Mouse (Mus musculus) adrenal gland, postnatal 4 days (tissue): Measurements from ENCODE around the gene Pspn. TPM values are rescaled to one million over a fixed set of nuclear protein-coding genes. Genes with fewer than 3 reads are reported as not detected.
A peak's percentile ranks its signal among the peaks of the same experiment; 100 is the strongest.

Experiments
- DNase-seq, 2 experiments: peaks; one replicate each; pipeline ENCODE4 v3.0.0; 2021 to 2022; ENCODE audit warnings: low spot score in 2 of 2, mixed read lengths in 2 of 2
- long read RNA-seq, 2 experiments: library from polyadenylated mRNA; stranded (forward); transcript quantifications; one replicate each; pipeline ENCODE4 v2.0.0; 2021
- total RNA-seq, 2 experiments: library from RNA; stranded (reverse); gene quantifications; 2 replicates each; pipeline ENCODE4 v1.2.3; 2021

Gene Pspn
- total RNA-seq = 1 to 10 TPM in 1 of 2 experiments, not detected in 1; 1.8 TPM
- long read RNA-seq, experiment 1 = 0 reads
- long read RNA-seq, experiment 2, partial matches to known transcripts = 0 of 1 reads
- long read RNA-seq, experiment 2, other reads (novel, unspliced or antisense) = 1 of 1 reads

GRCm38 (mm10) chr17:56999968-57000609 lies at the start of gene Pspn:
Pspn (minus strand) TSS chr17:57000018.
- DNase-seq = no peak

DNA sequence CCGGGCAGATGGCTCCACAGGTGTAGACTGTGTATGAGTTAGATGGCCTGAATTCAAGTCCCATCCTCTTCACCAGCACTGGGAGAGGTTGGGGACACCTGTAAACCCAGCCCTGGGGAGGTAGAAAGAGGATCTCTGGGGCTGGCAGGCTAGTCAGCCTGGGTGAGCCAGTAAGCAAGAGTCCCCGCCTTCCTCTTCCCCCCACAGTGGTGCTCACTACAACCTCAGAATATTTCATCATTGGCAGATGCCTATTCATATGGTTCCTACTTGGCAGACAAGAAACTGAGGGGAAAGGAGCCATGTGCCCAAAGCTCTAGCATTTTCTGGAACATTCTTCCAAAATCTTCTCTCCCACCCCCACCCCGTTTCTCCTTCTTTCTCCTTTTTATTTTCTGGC lies 49.0 kb upstream of the Pspn start:
- DNase-seq = no peak

- DNase-seq = no peak
Observed at GRCm38 (mm10) chr17:57047406-57047805, 47.6 kb upstream of the Pspn start.

DNA sequence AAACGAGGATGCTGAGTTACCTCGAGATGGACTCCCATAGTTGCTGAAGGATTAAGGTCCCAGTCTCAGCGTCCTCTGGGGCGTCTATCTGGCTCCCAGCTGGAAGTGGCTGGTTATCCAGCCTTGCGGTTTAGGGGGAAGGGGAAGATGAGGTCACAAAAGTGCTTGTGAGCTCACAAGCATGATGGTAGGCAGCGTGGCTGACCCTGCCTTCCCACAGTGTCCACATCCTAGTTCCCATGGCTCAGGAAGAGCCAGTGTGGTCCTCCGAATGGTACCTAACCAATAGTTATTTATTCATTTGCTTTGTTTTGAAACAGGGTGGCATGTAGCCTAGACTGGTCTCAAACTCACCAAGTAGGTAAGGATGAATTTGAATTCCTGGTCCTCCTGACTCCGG lies 41.7 kb upstream of the Pspn start, which contains the start of gene Slc25a41:
Slc25a41 (minus strand) TSS at position 101 of the 400 bp plus-strand sequence.
- DNase-seq = no peak

GRCm38 (mm10) chr17:57038978-57039377 lies 39.2 kb upstream of the Pspn start:
- DNase-seq = no peak

- no peak for DNase-seq
Observed at GRCm38 (mm10) chr17:57032854-57033253, 33.0 kb upstream of the Pspn start.

DNA sequence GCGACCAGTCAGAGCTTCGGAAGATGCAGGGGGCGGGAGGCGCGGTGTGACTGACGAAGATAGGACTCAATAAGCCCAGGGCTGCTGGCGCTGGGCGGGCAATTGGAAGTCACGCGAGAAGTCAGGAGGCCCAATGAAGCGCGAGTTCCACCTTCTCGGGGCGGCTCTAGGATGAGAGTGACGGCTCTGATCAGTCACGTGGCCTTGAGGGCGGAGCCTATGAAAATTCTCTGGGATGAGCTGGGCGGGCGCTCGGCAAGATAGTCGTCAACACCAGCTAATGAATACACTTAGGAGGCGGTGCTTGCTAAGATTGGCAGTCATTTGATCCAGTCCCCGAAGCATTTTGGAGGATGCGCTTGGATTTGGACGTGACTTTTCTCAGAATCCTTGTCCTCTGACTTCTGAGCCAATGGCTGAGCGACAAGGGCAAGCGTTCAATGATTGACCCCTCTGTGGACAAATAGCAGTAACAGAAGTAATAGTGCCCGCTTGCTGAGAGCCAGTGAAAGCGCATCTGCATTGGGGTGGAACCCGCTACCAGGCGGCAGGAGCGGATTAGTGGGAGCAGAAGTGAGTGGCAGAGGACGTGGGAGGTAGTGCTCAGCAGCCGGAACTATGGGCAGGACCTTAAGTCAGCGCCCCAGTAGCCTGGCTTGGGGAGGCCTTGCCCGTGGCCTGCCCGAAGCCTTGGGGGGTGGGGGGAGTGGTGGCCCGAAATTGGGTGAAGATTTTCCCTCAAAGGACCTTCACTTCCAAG lies 32.0 kb upstream of the Pspn start:
- DNase-seq = peak; percentile 85 to 96

DNA sequence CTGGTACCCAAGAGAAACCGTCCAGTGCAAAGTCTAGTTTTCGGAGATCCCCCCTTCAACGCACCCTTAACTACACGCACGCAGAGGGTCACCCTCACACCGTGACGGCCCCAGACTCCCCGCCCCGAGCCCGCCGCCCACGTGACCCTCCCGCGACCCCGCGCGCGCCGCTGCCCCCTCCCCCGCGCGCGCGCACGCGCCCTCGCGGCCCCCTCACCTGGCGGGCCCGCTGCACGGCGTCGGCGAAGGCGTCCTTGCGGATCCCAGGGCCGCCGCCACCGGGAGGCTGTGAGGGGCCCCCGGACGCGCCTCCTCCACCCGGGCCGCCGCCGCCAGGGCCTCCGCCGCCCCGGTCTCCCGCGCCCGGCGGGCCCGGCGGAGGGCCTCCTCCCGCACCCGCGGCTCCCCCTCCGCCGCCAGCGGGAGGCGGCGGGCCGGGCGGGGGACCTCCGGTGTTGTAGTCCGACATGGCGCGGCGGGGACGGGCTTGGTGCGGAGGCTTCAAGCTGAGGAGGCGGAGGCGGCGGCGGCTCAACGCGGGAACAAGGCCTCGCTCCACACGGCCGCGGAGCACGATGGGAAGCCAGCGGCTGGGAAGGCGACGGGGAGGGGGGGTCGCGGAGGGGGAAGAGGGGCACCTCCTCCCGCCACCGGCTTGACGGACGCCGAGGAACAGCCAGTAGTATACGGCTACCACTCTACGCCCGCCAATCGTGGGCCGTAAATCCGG lies 31.3 kb upstream of the Pspn start, which contains the start of gene Khsrp:
Khsrp (minus strand) TSS at position 592 of the 730 bp plus-strand sequence.
- peak in 1 of 2 experiments; percentile 25 for DNase-seq

DNA sequence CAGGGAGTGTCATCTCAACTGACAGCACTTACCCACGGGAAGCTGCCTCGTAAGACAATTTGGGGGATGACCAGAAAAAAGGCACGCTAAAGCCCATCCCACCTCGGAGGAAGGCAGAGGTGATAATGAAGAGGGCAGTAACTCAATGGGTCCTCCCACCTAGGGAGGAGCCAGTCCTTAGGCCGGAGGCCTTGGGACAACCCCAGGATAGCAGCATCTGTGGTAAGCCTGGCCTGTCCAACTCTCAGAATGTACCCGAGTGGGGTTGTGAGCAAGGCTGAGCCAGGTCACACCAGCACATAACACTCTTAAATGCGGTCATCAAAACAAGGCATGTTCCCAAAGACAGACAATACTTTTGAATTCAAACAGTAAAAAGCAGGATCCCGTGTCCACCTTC lies 29.9 kb upstream of the Pspn start:
- DNase-seq = no peak

DNA sequence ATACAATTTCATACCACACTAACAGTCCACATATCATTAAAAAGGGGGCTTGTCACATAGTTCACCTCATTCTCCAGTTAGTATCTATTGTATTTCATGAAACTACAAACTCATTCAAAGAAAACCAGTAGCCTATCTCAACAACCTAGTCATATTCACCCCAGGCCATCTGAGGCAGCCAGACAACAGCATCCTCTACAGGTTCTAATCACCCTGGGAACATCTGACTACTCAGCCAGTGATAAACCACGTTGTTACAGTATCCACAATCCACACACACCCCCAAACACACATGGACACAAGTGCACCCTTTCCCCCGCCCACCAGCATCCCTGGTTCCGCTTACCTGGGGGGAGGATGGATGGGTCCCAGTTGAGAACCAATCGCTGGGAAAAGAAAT lies 27.7 kb upstream of the Pspn start:
- no peak for DNase-seq

- no peak for DNase-seq
Observed at GRCm38 (mm10) chr17:57020960-57021359, 21.1 kb upstream of the Pspn start.

DNA sequence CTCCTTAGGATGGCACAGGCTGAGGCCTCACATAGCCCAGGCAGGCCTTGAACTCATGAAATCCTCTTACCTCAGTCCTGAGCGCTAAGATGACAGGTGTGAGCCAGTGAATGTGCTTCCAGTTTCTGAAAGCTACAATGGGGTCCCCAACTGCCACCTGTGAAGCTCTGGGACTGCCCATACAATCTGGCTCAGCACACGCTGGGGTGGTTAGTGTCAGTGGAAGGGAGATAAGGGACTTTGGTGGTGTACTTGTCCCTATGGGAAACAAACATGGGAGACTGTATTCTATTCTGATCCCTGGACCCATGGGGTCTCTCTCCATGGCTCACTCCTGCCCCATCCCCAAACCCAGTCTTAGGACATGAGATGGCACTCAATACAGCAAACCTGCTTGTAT lies 19.9 kb upstream of the Pspn start:
- no peak for DNase-seq

GRCm38 (mm10) chr17:57012245-57012795 lies 12.5 kb upstream of the Pspn start:
- DNase-seq = no peak

DNA sequence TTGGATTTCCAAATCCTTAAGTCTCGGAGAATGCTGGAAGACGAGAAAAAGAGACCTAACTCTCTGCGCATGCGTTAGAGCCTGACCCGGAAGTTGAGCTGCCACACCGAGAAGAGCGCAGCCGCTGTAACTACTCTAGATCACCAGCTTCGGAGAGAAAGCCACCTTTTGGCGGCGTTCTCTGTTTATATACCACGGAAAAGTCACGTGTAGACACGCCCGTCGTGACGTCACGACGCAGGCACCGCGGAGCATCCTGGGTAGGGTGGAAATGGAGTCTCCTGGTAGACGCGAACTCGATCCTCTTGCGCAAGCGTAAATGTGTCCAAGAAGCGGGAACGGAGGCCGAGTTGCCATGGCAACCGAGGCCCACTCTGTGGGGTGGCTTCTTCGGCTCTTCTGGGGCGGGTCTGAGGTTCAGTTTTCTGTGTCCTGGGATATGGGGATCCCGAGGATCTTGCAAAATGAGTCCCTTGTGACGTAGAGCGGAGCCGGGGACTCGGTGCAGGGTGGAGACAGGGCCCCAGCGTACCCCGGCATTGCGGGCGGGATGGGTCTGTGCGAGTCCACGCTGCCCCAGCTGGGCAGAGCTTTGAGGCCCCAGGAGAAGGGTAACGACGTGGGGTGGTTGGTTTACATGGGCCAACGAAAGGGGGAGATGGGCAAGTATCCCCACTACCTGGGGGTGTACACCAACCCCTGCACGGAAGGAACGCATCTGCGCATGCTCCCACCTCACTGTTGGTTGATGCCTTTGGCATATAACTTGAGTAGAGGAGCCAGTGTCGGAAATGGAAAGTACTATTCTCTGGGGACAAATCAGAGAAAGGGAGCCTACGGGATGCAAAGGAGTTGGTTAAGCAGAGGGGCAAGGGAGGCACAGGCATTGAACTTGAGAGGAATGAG lies 11.7 kb upstream of the Pspn start, which contains the start of the genes Gtf2f1 and Gm17949:
Gtf2f1 (minus strand) TSS at position 53 of the 906 bp plus-strand sequence.
Gm17949 (plus strand) TSS at position 234 of the 906 bp plus-strand sequence.
- peak; percentile 81 to 90 for DNase-seq

DNA sequence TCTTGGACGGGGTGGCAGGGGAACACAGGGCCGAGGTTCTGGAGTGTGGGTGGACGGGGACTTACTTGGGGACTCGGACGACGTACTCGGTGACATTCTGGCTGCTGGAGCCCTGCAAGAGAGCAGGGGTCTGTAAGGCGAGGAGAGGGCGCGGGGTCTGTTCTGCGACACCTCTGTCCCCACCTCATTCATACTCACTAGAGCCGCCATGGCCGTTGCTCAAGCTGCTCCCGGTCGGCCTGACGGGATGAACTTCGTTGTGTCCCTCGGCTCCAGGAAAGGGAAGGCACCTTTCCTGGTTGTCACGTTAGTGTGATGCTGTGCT lies 11.1 kb upstream of the Pspn start:
- DNase-seq = no peak

DNA sequence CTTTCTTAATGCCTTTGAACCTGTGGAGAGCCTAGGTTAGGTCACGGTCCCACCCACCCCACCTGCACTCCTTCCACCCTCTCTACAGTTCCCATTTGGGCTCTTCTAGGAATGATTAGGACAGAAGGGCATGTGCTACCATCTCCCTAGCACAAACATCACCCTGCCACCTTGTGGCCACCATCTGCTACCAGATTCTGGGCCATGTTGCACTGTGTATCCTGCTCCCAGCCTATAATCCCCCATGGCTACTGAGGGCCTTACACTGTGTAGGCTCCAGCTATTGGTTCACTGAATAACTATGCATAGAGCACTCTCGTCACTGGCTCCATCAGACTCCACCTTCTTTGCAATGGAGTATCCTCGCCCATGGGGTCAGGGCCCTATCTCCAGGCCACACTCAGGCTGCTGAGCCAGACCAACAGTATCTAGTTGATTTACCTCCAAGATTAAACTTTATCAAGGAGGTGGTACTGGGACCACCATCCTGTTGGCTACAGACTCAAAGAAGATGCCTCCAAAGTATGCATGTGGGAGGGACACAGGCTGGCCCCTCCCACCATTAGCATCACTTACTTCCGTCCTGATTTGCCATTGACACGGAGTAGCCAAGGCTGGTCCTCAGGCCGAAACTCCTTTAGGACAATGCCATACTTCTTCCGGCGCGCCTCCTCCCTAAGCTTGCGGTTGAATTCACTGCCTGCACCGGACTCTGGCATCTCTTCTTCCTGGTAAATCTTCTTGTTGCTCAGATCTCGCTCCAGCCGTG lies 7.5 kb upstream of the Pspn start:
- no peak for DNase-seq

DNA sequence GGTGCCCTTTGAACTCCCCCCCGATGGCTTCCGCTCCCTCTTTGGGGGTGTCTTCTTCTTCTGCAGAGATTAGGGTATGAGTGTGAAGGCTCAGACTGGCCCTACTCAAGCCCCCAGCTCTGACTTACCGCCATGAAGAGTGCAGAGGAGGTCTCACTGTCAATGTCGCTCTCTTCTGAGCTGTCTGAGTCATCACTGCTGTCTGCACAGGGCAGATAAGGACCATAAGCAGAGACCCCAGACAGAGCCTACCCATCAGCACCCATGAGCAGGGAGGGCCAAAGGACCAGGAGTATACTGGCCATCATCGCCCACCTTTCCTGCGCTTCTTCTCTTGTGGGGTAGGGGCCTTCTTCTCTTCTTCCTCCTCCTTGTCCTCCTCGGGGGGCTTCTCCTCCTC lies 4.2 kb upstream of the Pspn start:
- DNase-seq = no peak

- DNase-seq = no peak
Observed at GRCm38 (mm10) chr17:57001228-57001627, 1.4 kb upstream of the Pspn start.

DNA sequence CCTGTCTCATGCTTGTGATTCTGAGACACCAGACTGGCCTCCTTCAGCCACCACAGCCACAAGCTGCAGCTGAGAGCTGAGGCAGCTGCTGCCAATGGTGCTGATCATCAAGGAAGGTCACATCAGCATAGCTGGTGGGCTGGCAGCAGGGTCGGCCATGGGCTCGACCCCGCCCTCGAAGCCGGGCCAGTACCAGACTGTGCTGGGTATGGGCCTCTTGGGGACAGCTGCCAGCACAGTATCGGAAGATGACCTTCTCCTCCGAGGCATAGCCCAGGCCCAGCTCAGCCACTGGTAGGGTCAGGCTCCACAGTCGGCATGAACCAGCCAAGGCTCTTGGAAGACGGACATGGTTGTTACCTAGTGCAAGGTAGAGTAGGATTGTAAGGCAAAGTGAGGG lies 404 bp downstream of the Pspn start:
- no peak for DNase-seq
